Mouse (Mus musculus): ENCODE data around the gene Scrg1. TPM values are rescaled to one million over a fixed set of nuclear protein-coding genes. Genes with fewer than 3 reads are reported as not detected.

Scrg1 gene
- total and polyA plus RNA-seq, 3 experiments, result not detected

- dilution Hi-C loops (cut with MboI; ENCODE audit: extremely low pct_ligation_motif_present, extremely low pct_unique_long_range_greater_than_20kb, low sequenced_read_pairs), result no loop called here
- H3K9me3 ChIP-seq (replicated peaks; ENCODE audit: low read length), result no peaks in the 10 kb centered on the region
- no peak overlapping the region for H3K4me3 ChIP-seq (replicated peaks in 1 of 3; ENCODE audit: low read depth in 2 of 3, low read length in 2 of 3, poor library complexity in 1 of 3)
- H3K4me2 ChIP-seq (ENCODE audit: insufficient read depth, low read depth, poor library complexity, severe bottlenecking), result no peak overlapping the region
- H3K79me2 ChIP-seq (replicated peaks; ENCODE audit: control insufficient read depth, extremely low read depth, insufficient read depth, poor library complexity, severe bottlenecking), result no peaks in the 10 kb centered on the region
- H3K4me1 ChIP-seq (ENCODE audit: control insufficient read depth in 1 of 2, insufficient read depth in 2 of 2), result no peaks in the 10 kb centered on the region
- no peaks in the 10 kb centered on the region for H3K27me3 ChIP-seq (replicated peaks)
- no peak for DNase-seq (ENCODE audit: extremely low read depth)
- in situ Hi-C loops (cut with MboI; ENCODE audit: low pct_ligation_motif_present, low pct_unique_long_range_greater_than_20kb, low sequenced_read_pairs), result no loop called here
- H3K36me3 ChIP-seq (replicated peaks in 1 of 2; ENCODE audit: control insufficient read depth in 1 of 2, insufficient read depth in 1 of 2, low read length in 1 of 2), result no peaks in the 10 kb centered on the region
- no peak overlapping the region for H3K9ac ChIP-seq (ENCODE audit: insufficient read depth, low read depth)
- TF ChIP-seq NRF1 (IDR thresholded peaks at IDR 0.05; ENCODE audit: low read depth, low read length) (no peak), MXI1 (IDR thresholded peaks at IDR 0.05; ENCODE audit: low read depth, low read length) (no peak), GABPA (IDR thresholded peaks at IDR 0.05; ENCODE audit: insufficient replicate concordance, low read depth, low read length) (no peak), MAZ (IDR thresholded peaks at IDR 0.05; ENCODE audit: low read depth, low read length) (no peak), ZMIZ1 (IDR thresholded peaks at IDR 0.05; ENCODE audit: low read depth, low read length) (no peak), IRF4 (IDR thresholded peaks at IDR 0.05; ENCODE audit: low read depth, low read length) (no peak), SMC3 (IDR thresholded peaks at IDR 0.05; ENCODE audit: low read depth, low read length) (no peak), POLR2AphosphoS2 (IDR thresholded peaks at IDR 0.05; ENCODE audit: low read depth, low read length) (no peak), USF2 (conservative IDR thresholded peaks at IDR 0.05; ENCODE audit: low read depth, low read length) (no peak), MAFK (IDR thresholded peaks at IDR 0.05; ENCODE audit: insufficient replicate concordance, low read length) (no peak), ELF1 (IDR thresholded peaks at IDR 0.05; ENCODE audit: low read depth, low read length) (no peak), JUN (IDR thresholded peaks at IDR 0.05; ENCODE audit: insufficient read depth, low read depth, low read length) (no peak), CHD2 (IDR thresholded peaks at IDR 0.05; ENCODE audit: low read length) (no peak), TBP (conservative IDR thresholded peaks at IDR 0.05; ENCODE audit: low read depth, low read length) (no peak), MYC (IDR thresholded peaks at IDR 0.05; ENCODE audit: low read depth, low read length) (no peak), USF1 (IDR thresholded peaks at IDR 0.05; ENCODE audit: low read depth, low read length) (no peak), UBTF (IDR thresholded peaks at IDR 0.05; ENCODE audit: low read depth, low read length) (no peak), HCFC1 (IDR thresholded peaks at IDR 0.05; ENCODE audit: low read depth, low read length) (no peak), RAD21 (IDR thresholded peaks at IDR 0.05; ENCODE audit: low read depth, low read length) (no peak), ZC3H11A (IDR thresholded peaks at IDR 0.05; ENCODE audit: low read depth, low read length) (no peak)
- H3K27ac ChIP-seq (ENCODE audit: insufficient read depth, low read depth), result no peak overlapping the region
Observed at GRCm38 (mm10) chr8:57473751-57474150, 18.0 kb downstream of the Scrg1 start.

- TF ChIP-seq CHD1 (IDR thresholded peaks at IDR 0.05; ENCODE audit: low read depth, low read length) (no peak), MAX (IDR thresholded peaks at IDR 0.05; ENCODE audit: low read length) (no peak), TBP (conservative IDR thresholded peaks at IDR 0.05; ENCODE audit: low read depth, low read length) (no peak), MYC (IDR thresholded peaks at IDR 0.05; ENCODE audit: low read depth, low read length) (no peak), ZNF384 (IDR thresholded peaks at IDR 0.05; ENCODE audit: low read depth, low read length) (no peak), KAT2A (IDR thresholded peaks at IDR 0.05; ENCODE audit: insufficient replicate concordance, low read length) (no peak), POLR2AphosphoS2 (IDR thresholded peaks at IDR 0.05; ENCODE audit: low read depth, low read length) (no peak), ZMIZ1 (IDR thresholded peaks at IDR 0.05; ENCODE audit: low read depth, low read length) (no peak)
- no peaks in the 10 kb centered on the region for H3K9me3 ChIP-seq (replicated peaks; ENCODE audit: low read length)
- no peaks in the 10 kb centered on the region for H3K27me3 ChIP-seq (replicated peaks)
- no peak overlapping the region for H3K9ac ChIP-seq (ENCODE audit: insufficient read depth, low read depth)
- H3K4me1 ChIP-seq (ENCODE audit: control insufficient read depth in 1 of 2, insufficient read depth in 2 of 2), result no peaks in the 10 kb centered on the region
- peaks cover 2 to 16% of the 10 kb centered on the region in 2 experiments for H3K36me3 ChIP-seq (replicated peaks in 1 of 2; ENCODE audit: control insufficient read depth in 1 of 2, insufficient read depth in 1 of 2, low read length in 1 of 2)
- in situ Hi-C loops (cut with MboI; ENCODE audit: low pct_ligation_motif_present, low pct_unique_long_range_greater_than_20kb, low sequenced_read_pairs), result no loop called here
- dilution Hi-C loops (cut with MboI; ENCODE audit: extremely low pct_ligation_motif_present, extremely low pct_unique_long_range_greater_than_20kb, low sequenced_read_pairs), result no loop called here
- no peak for DNase-seq (ENCODE audit: extremely low read depth)
- H3K79me2 ChIP-seq (replicated peaks; ENCODE audit: control insufficient read depth, extremely low read depth, insufficient read depth, poor library complexity, severe bottlenecking), result no peaks in the 10 kb centered on the region
- no peak overlapping the region for H3K27ac ChIP-seq (ENCODE audit: insufficient read depth, low read depth)
- no peak overlapping the region for H3K4me3 ChIP-seq (replicated peaks in 1 of 3; ENCODE audit: low read depth in 2 of 3, low read length in 2 of 3, poor library complexity in 1 of 3)
- H3K4me2 ChIP-seq (ENCODE audit: insufficient read depth, low read depth, poor library complexity, severe bottlenecking), result no peak overlapping the region
Observed at GRCm38 (mm10) chr8:57478406-57478805, 22.7 kb downstream of the Scrg1 start.
